Mouse (Mus musculus): ENCODE results near the gene Nfib. TPM values are rescaled to one million over a fixed set of nuclear protein-coding genes. Genes with fewer than 3 reads are reported as not detected.

Nfib gene
- polyA plus RNA-seq, 1 experiment from 2014 or later = 10.4 TPM

GRCm38 (mm10) chr4:82437533-82438318, 267.8 kb downstream of the Nfib start:
- no peak for DNase-seq (ENCODE audit: low spot score)

DNA sequence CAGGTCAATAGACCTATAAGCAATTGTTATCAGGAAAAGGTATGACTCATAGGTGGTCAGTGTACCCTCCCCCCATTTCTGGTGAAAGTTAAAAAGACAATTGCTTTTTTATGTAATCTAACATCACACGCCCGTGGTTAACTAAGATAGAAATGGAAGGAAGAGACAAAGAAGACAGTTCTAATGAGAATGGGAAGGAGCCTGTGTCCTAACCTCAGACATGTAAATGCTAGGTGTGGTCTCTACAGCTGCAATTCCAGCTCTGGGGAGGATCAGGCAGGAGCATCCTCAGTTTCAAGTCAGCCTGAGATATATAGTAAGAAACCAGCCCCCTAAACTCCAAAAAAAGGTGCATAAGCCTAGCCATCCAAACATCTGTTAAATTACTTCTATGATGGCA, 268.9 kb downstream of the Nfib start:
- DNase-seq (ENCODE audit: low spot score) = no peak

- no peak for DNase-seq (ENCODE audit: low spot score)
Measured at GRCm38 (mm10) chr4:82435716-82436115, 269.8 kb downstream of the Nfib start.

DNA sequence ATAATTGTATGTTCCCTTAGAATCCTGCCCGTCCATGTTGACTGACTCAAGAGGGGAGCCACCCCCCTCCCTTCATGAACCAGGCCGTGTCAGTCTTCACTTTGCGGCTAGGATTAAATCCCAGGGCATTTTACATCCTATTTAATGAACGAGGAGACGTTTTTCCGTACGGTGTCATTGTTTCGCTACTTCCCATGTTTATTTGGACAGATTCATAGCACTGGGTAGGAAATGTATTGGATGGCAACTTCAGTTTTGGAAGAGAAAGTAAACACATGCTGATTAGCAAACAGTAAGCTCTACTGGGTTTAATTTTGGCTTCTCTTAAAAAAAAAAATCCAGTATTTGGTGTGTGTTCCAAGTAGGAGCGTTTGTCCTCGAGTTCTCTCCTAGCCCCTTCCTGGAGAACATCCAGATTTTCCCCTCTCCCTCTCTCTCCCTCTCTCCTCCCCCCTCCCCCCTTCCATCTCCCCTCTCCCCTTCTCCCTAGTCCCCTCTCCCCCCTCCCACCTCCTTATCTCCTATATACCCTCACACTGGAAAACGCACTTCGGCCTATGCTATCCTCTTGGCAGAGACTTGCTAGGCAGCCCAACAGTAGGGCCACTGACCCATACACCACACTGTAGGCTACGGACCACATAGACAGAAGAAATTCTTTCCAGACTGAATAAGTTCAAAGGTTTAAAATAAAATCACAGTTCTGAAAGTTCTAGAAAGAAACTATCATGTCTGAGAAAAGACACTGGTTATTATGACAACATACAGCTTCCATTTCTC, 271.4 kb downstream of the Nfib start:
- no peak for DNase-seq (ENCODE audit: low spot score)

- no peak for DNase-seq (ENCODE audit: low spot score)
Measured at GRCm38 (mm10) chr4:82431831-82432230, 273.7 kb downstream of the Nfib start.

DNA sequence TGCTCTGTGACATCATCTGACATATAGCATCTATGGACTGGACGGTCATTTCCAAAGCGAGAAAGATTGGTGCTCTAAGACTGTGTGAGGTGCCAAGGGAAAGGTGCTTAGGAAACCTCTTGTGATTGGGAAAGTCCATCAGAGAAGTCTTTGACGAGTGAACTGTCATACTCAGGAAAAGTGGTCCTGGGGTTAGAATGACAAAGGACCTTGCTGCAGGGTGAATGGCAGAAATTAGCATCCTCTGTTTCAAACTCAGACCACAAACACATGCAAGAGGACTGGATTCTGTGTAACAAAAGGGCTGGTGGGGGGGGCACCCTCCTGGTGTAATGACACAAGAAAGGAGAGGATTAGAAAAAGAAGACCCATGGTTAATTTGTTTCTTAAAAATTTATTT, 274.7 kb downstream of the Nfib start:
- DNase-seq (ENCODE audit: low spot score) = no peak

DNA sequence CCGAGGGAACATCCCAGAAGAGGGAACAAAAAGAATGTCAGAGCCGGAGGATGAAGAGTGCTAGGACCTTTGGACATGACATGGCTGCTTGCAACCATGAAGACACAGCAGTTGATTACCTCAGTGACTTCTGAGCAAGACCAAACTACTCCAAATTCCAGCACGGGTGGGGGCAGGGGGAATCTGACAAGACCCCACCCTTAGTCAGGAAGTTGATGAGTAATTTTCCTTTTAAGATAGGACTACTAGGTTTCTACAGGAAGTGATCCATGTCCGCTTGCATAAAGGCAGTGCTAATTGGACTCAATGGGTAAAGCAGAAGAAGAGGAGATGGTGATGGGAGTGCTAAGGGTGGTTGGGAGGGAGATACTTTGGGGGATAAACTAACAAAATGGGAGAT, 279.3 kb downstream of the Nfib start:
- DNase-seq (ENCODE audit: low spot score) = no peak

GRCm38 (mm10) chr4:82418241-82418640, 287.3 kb downstream of the Nfib start:
- DNase-seq (ENCODE audit: low spot score) = no peak

DNA sequence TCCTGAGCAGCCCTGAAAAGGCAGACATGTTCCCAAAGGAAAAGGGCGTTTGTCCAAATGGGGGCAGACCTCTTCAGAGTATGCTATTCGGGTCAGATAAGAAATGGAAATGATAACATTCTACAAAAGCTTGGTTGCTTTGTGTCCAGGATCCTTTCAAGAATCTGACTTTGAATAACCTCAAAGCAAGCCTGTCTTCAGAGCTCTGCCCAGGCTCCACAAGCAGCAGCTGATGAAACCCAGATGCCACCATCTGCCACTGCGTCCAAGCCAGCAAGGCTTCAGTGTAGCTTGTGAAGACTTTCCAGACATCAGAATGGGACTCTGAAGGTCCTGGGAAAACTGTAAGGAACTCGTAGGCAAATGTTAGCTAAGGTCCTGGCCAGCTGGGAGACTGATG, 289.7 kb downstream of the Nfib start:
- no peak for DNase-seq (ENCODE audit: low spot score)

GRCm38 (mm10) chr4:82412651-82413050, 292.9 kb downstream of the Nfib start:
- DNase-seq (ENCODE audit: low spot score) = no peak

DNA sequence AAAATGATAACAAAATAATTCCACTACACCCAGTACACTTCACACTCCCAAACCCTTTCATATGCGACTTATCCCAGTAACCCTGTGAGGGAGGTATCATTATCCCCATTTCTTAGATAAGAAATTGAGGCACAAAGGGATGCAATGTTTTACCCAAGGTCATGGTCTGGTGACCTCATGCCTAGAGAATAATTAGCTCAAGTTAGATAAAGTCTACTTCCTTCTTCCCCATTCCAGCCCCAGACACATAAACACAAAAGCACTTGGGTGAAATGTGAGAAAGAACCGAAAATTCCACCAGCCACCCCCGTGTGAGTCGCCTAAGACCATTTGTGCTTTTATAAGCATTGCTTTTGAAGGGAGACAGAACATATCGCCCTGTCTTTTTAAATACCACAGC, 293.6 kb downstream of the Nfib start:
- DNase-seq (ENCODE audit: low spot score) = no peak

DNA sequence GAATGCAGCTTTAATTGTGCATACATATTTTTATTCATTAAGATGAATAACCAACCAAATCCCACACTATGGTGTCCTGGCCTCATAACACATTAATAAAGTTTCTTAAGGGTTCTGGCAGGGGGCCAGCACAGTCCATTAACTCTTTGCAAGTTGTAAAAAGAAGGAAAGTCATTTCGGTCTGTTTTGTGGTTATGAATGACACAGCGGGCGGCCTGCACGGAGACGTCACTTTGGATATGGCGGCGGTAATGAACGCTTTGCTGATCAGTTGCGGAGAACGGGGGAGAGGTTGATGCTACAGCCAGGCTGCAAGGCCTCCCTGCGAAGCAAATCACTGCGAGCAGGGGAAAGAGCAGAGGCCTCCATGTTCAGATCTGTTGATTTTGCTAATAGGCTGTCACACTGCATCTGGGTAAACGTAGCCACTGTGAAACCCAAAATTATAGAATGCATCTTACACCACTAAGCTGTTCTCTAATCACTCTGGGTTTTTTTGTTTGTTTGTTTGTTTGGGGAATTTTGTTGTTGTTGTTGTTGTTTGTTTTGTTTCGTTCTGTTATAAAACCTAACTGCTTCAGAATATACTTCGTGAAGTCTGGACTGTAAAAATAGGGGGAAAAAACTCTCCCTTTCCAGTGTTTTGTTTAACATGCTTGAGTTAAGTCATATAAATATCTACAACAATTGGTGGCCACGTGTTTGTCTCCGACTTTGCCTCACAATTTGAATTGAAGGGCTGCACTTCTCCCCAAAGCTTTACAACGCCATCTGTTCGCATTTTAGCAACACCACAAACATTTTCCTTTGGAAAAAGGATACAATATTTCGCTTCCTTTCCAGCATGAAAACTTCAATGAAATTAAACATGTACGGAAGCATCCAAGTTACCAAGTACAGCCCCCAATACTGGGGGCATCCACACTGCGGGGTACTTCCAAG, 296.8 kb downstream of the Nfib start:
- DNase-seq (ENCODE audit: low spot score) = no peak

DNA sequence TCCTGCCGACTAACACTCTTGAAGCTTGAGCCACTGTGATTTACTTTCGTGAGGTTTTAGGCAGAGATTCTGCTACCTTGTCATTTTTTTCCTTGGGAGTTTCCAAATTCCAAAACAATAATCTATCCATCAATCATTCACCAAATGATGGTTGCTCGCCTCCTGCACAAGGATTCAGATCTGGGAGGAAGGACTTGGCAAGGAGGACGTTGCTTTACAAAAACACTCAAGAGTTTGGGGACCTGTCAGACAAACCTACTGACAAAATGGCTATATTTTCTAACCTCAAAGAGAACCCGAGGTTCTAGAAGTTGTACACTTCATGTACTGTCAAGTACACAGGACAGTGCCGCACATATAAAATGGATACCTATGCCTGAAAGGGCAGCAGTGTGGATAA, 299.0 kb downstream of the Nfib start:
- DNase-seq (ENCODE audit: low spot score) = no peak

- no peak for DNase-seq (ENCODE audit: low spot score)
Measured at GRCm38 (mm10) chr4:82405791-82406190, 299.8 kb downstream of the Nfib start.

DNA sequence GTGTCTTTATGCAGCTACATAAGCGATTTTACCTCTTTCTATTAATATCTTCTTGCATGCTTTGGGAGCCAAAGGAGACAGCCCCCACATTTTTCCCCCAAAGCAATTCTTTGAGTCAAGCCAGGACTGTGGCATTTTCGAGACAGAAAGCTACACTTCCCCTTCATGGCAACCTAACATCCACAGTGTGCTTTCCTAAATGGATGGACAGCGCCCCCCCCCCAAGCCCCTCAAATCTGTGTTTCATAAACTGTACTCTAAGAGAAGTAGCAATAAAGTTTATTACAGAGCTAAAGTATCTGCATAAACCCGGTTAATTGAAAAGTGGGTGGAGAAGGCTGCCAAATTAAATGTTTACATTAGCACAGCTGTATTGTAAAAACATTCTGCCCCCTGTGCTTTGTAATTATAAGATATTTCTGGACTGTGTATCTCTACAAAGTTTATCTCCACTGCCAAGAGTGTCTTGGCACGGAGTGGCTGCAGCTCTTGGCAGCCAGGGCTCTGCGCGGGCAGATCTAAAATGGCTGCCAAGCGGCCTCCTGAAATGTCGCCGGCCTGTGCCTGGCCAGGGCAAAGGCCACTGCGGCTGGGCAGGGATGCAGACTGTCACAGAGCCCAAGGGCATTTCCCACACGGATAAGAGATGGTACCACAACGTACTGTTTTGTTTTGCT, 301.4 kb downstream of the Nfib start:
- no peak for DNase-seq (ENCODE audit: low spot score)

DNA sequence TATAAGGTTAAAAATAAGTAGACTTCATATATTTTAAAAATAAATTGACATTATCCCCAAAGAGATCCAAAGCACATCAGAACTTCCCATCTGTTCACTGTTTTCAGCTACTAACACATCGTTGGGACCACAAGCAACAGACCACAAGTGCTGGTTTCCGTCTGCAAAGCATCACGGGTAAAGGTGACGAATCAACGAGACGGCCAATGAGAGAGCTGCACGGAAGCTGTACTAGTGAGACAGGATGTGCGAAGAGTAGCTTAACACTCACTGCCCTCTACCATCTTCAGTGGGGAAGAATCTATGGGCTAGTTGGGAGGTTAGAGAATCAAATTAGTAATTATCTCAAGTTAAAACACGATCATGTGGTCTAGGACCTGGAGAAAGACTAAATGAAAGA, 302.9 kb downstream of the Nfib start:
- no peak for DNase-seq (ENCODE audit: low spot score)

DNA sequence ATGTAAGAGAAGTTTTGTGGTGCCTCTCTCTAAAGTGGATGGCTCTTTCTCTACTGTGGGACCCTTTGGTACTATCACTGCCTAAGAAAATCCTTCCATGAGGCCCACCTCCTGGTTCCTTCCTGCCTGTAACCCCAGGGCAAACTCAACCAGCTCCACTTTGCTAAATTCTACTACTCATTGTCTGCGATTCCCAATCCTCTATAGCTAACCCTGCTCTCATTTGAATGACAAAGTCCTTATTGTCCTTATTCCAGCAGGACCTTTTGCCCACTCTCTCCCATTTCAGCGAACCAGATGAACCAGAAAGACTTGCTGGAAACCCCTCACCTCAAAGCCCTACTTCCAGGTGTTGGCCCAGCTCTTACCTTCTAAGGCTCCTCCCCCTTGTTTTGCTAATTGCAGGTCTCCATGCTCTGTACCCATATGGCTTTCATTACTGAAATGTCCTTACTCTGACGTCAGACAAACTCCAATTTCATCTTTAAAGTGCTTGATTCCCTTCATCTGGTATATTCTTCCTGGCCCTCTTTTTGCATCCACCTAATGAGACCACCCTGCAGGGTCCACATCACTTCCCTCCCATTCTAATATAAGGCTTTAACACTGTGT, 304.0 kb downstream of the Nfib start:
- no peak for DNase-seq (ENCODE audit: low spot score)

GRCm38 (mm10) chr4:82400536-82400935, 305.0 kb downstream of the Nfib start:
- no peak for DNase-seq (ENCODE audit: low spot score)

DNA sequence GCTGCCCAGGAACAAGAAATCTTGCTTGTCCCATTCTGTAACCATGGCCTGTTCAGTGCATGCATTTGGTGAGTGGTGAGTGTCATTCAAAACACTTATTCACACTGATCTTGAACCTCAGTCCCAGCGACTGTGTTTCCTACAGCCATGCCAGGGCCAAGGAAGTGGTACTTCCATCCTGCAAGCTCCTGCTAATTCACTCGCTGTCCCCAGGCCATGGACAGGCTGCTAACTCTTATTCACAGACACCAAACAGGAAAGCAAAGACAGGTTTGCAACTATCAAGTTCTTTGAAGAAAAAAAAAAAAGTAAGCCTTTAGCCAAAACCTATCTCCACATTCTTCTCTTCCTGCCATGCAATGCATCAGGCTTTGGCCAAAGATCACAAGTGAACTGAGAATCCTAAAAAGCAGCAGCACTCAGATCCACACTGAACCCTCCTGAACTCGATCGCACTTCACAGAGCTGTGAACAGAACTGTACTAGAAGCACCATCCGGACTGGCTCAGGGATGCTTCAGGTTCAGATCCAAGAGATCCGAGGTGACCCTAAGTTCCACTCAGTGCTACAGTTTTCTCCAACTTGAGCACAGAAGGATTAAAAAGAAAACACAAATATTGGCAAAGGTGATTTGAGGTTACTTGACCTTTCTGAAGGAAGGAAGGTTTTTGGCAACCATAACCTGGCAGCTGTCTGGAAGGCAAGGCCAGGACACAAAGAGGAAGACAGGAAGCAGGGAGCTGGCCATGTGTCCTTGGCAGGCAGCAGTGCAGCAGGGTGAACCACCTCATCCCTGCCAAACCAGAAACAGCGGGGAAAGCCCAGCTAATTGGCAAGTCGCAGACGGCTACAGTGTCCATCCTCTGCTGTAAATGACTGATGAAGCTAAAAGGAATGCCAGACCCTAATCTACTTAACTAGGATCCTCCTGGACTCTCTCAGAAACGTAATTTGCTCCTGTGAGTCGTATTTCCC, 305.9 kb downstream of the Nfib start:
- DNase-seq (ENCODE audit: low spot score) = no peak

Data from thymus, postnatal 0 days (tissue).